Mouse (Mus musculus) erythroblast, embryonic 14.5 days (primary cell): ENCODE measurements around the gene Dync1i2.

ENCODE experiments used
- GATA1 ChIP-seq: IDR thresholded peaks from 2 replicates; pipeline ENCODE4 v1.6.1; 2012; ENCODE audit warnings: low read length, inconsistent platforms, mixed read lengths
- TAL1 ChIP-seq: IDR thresholded peaks from 3 replicates; pipeline ENCODE4 v1.6.1; 2012; ENCODE audit warnings: low read length, inconsistent platforms, mixed read lengths

- TF ChIP-seq TAL1 (no peak), GATA1 (no peak)
Observed at GRCm38 (mm10) chr2:71290107-71290775, 78.7 kb downstream of the Dync1i2 start.
